Mouse (Mus musculus): ENCODE data around the gene Chrna9. TPM values are rescaled to one million over a fixed set of nuclear protein-coding genes. Genes with fewer than 3 reads are reported as not detected.
"Not testable (repeated sequence)": the region's sequence is repeated elsewhere in the genome, so short reads cannot be mapped to it uniquely, and the experiment has no call there.

Chrna9 gene
- polyA plus RNA-seq, 1 experiment: not detected

- TF ChIP-seq TCF12 (IDR thresholded peaks at IDR 0.05; ENCODE audit: insufficient read depth, poor library complexity, severe bottlenecking) (no peak), MYOG (IDR thresholded peaks at IDR 0.05; ENCODE audit: control insufficient read depth in 1 of 3, insufficient read depth in 1 of 3, insufficient read length in 2 of 3, low read depth in 2 of 3) (no peak), USF1 (IDR thresholded peaks at IDR 0.05; ENCODE audit: low read depth) (no peak)
Measured at GRCm38 (mm10) chr5:65973189-65973588, 38.5 kb downstream of the Chrna9 start.

GRCm38 (mm10) chr5:65975731-65976130 lies 41.0 kb downstream of the Chrna9 start:
- Histone ChIP-seq H3K4me2 (ENCODE audit: low read depth) (no peak overlapping the region), H3K36me3 (ENCODE audit: control insufficient read depth, insufficient read depth) (no peaks in the 10 kb centered on the region), H3K79me2 (ENCODE audit: control insufficient read depth, insufficient read depth) (no peaks in the 10 kb centered on the region), H3K4me3 (no peak overlapping the region), H3ac (ENCODE audit: control insufficient read depth, insufficient read length) (no peak overlapping the region), H3K27me3 (ENCODE audit: control insufficient read depth, insufficient read depth, insufficient read length) (no peaks in the 10 kb centered on the region)
- TF ChIP-seq CEBPB (IDR thresholded peaks at IDR 0.05; ENCODE audit: insufficient read depth, poor library complexity, severe bottlenecking) (no peak), POLR2AphosphoS2 (IDR thresholded peaks at IDR 0.05; ENCODE audit: insufficient read length, low read depth) (no peak), E2F4 (IDR thresholded peaks at IDR 0.05; ENCODE audit: insufficient read depth) (no peak), MAX (IDR thresholded peaks at IDR 0.05; ENCODE audit: low read depth) (no peak), TCF3 (IDR thresholded peaks at IDR 0.05; ENCODE audit: insufficient read length, low read depth) (no peak), POLR2A (IDR thresholded peaks at IDR 0.05; ENCODE audit: insufficient read length, low read depth) (no peak)

More at GRCm38 (mm10) chr5:65973189-65973588, 38.5 kb downstream of the Chrna9 start:
- H3K27me3 ChIP-seq (ENCODE audit: control insufficient read depth, insufficient read depth, insufficient read length): no peaks in the 10 kb centered on the region
- H3K79me2 ChIP-seq (ENCODE audit: control insufficient read depth, insufficient read depth): no peaks in the 10 kb centered on the region
- no peaks in the 10 kb centered on the region for H3K36me3 ChIP-seq (ENCODE audit: control insufficient read depth, insufficient read depth)
- H3K4me2 ChIP-seq (ENCODE audit: low read depth): no peak overlapping the region
- no peak overlapping the region for H3K4me3 ChIP-seq
- H3ac ChIP-seq (ENCODE audit: control insufficient read depth, insufficient read length): no peak overlapping the region

GRCm38 (mm10) chr5:65986426-65986825 lies 51.7 kb downstream of the Chrna9 start:
- H3K36me3 ChIP-seq (ENCODE audit: control insufficient read depth, insufficient read depth): no peaks in the 10 kb centered on the region
- H3ac ChIP-seq (ENCODE audit: control insufficient read depth, insufficient read length): no peak overlapping the region
- H3K4me3 ChIP-seq: no peak overlapping the region
- no peak overlapping the region for H3K4me2 ChIP-seq (ENCODE audit: low read depth)
- no peak for TF ChIP-seq USF1 (IDR thresholded peaks at IDR 0.05; ENCODE audit: low read depth)
- no peak for TF ChIP-seq TCF12 (IDR thresholded peaks at IDR 0.05; ENCODE audit: insufficient read depth, poor library complexity, severe bottlenecking)
- no peaks in the 10 kb centered on the region for H3K27me3 ChIP-seq (ENCODE audit: control insufficient read depth, insufficient read depth, insufficient read length)
- no peaks in the 10 kb centered on the region for H3K79me2 ChIP-seq (ENCODE audit: control insufficient read depth, insufficient read depth)

GRCm38 (mm10) chr5:65987004-65987403 lies 52.3 kb downstream of the Chrna9 start:
- not testable (repeated sequence) for H3K27me3 ChIP-seq (ENCODE audit: control insufficient read depth, insufficient read depth, insufficient read length); H3K36me3 ChIP-seq (ENCODE audit: control insufficient read depth, insufficient read depth); H3K79me2 ChIP-seq (ENCODE audit: control insufficient read depth, insufficient read depth); H3ac ChIP-seq (ENCODE audit: control insufficient read depth, insufficient read length); H3K4me2 ChIP-seq (ENCODE audit: low read depth); H3K4me3 ChIP-seq

- H3K4me2 ChIP-seq (ENCODE audit: low read depth): peak overlapping the region; percentile 59
- H3K27me3 ChIP-seq (ENCODE audit: control insufficient read depth, insufficient read depth, insufficient read length): no peaks in the 10 kb centered on the region
- no peak overlapping the region for H3K4me3 ChIP-seq
- H3ac ChIP-seq (ENCODE audit: control insufficient read depth, insufficient read length): no peak overlapping the region
- H3K79me2 ChIP-seq (ENCODE audit: control insufficient read depth, insufficient read depth): no peaks in the 10 kb centered on the region
- TF ChIP-seq TCF12 (IDR thresholded peaks at IDR 0.05; ENCODE audit: insufficient read depth, poor library complexity, severe bottlenecking) (no peak), POLR2AphosphoS2 (IDR thresholded peaks at IDR 0.05; ENCODE audit: insufficient read length, low read depth) (no peak), SRF (IDR thresholded peaks at IDR 0.05; ENCODE audit: control insufficient read depth, insufficient read length, low read depth) (no peak), POLR2A (IDR thresholded peaks at IDR 0.05; ENCODE audit: insufficient read length, low read depth) (peak; percentile 20)
- H3K36me3 ChIP-seq (ENCODE audit: control insufficient read depth, insufficient read depth): no peaks in the 10 kb centered on the region
Measured at GRCm38 (mm10) chr5:65991191-65991590, 56.5 kb downstream of the Chrna9 start.

GRCm38 (mm10) chr5:65994643-65995042 lies 59.9 kb downstream of the Chrna9 start:
- no peaks in the 10 kb centered on the region for H3K36me3 ChIP-seq (ENCODE audit: control insufficient read depth, insufficient read depth)
- no peaks in the 10 kb centered on the region for H3K79me2 ChIP-seq (ENCODE audit: control insufficient read depth, insufficient read depth)
- no peaks in the 10 kb centered on the region for H3K27me3 ChIP-seq (ENCODE audit: control insufficient read depth, insufficient read depth, insufficient read length)
- TF ChIP-seq POLR2A (IDR thresholded peaks at IDR 0.05; ENCODE audit: insufficient read length, low read depth) (no peak), USF1 (IDR thresholded peaks at IDR 0.05; ENCODE audit: low read depth) (no peak), SRF (IDR thresholded peaks at IDR 0.05; ENCODE audit: control insufficient read depth, insufficient read length, low read depth) (no peak), TCF3 (IDR thresholded peaks at IDR 0.05; ENCODE audit: insufficient read length, low read depth) (no peak), CEBPB (IDR thresholded peaks at IDR 0.05; ENCODE audit: insufficient read depth, poor library complexity, severe bottlenecking) (no peak), POLR2AphosphoS2 (IDR thresholded peaks at IDR 0.05; ENCODE audit: insufficient read length, low read depth) (no peak), TCF12 (IDR thresholded peaks at IDR 0.05; ENCODE audit: insufficient read depth, poor library complexity, severe bottlenecking) (no peak), MAX (IDR thresholded peaks at IDR 0.05; ENCODE audit: low read depth) (no peak), E2F4 (IDR thresholded peaks at IDR 0.05; ENCODE audit: insufficient read depth) (no peak), MYOG (IDR thresholded peaks at IDR 0.05; ENCODE audit: control insufficient read depth in 1 of 3, insufficient read depth in 1 of 3, insufficient read length in 2 of 3, low read depth in 2 of 3) (no peak), REST (IDR thresholded peaks at IDR 0.05; ENCODE audit: insufficient read depth, insufficient read length) (no peak), MYOD1 (IDR thresholded peaks at IDR 0.05; ENCODE audit: control insufficient read depth in 1 of 3, insufficient read length in 2 of 3, low read depth in 2 of 3) (no peak)
- H3ac ChIP-seq (ENCODE audit: control insufficient read depth, insufficient read length): no peak overlapping the region
- H3K4me3 ChIP-seq: no peak overlapping the region
- no peak overlapping the region for H3K4me2 ChIP-seq (ENCODE audit: low read depth)
